Mouse (Mus musculus) neural tube, embryonic 15.5 days (tissue): ENCODE measurements around the gene Terb2. TPM values are rescaled to one million over a fixed set of nuclear protein-coding genes. Genes with fewer than 3 reads are reported as not detected.

Experiments
- ATAC-seq: fragments of 200-750 bp; cut with Nextera tagmentation; 2 replicates; pipeline ENCODE4 v1.8.0; 2017; ENCODE audit warnings: mild to moderate bottlenecking, moderate TSS enrichment, moderate library complexity; ENCODE audit not compliant: low FRiP score
- H3K27ac ChIP-seq: fragments of 300-500 bp; sonication (generic); replicated peaks from 2 replicates; pipeline ENCODE4 v1.5.1; 2015; ENCODE audit warnings: mild to moderate bottlenecking, inconsistent platforms
- H3K27me3 ChIP-seq: fragments of 300-500 bp; sonication (generic); replicated peaks from 2 replicates; pipeline ENCODE4 v1.6.1; 2015; ENCODE audit warnings: inconsistent platforms
- H3K36me3 ChIP-seq: fragments of 300-500 bp; sonication (generic); 2 replicates; pipeline ENCODE4 v1.6.1; 2015; ENCODE audit warnings: inconsistent platforms
- H3K4me1 ChIP-seq: fragments of 300-500 bp; sonication (generic); 2 replicates; pipeline ENCODE4 v1.6.1; 2015; ENCODE audit warnings: inconsistent platforms
- H3K4me2 ChIP-seq: fragments of 300-500 bp; sonication (generic); 2 replicates; pipeline ENCODE4 v1.6.1; 2015; ENCODE audit warnings: inconsistent platforms, mild to moderate bottlenecking, moderate library complexity
- H3K4me3 ChIP-seq: fragments of 300-500 bp; sonication (generic); replicated peaks from 2 replicates; pipeline ENCODE4 v1.5.1; 2015; ENCODE audit warnings: mild to moderate bottlenecking, inconsistent platforms
- H3K9ac ChIP-seq: fragments of 300-500 bp; sonication (generic); replicated peaks from 2 replicates; pipeline ENCODE4 v1.6.1; 2015; ENCODE audit warnings: mild to moderate bottlenecking, inconsistent platforms
- H3K9me3 ChIP-seq: fragments of 300-500 bp; sonication (generic); replicated peaks from 2 replicates; pipeline ENCODE4 v1.6.1; 2016; ENCODE audit warnings: inconsistent platforms
- WGBS: fragments of 180-500 bp; shearing (Covaris S2); methylation state at CpG from one replicate; pipeline ENCODE4 v1.1.7; 2015; ENCODE audit warnings: mixed read lengths; 5-methylcytosine and 5-hydroxymethylcytosine counted together
- polyA plus RNA-seq: library from polyadenylated mRNA; unstranded; fragments of >200 nt; fragmentation: Nextera tagmentation; extraction: Ambion mirVana; gene quantifications from 2 replicates; pipeline ENCODE4 v1.2.1, GENCODE M21; 2015

Terb2 gene
- polyA plus RNA-seq, 1 experiment from 2014 or later, result not detected

GRCm38 (mm10) chr2:122163430-122164195 is 22.5 kb upstream of the Terb2 start:
- Histone ChIP-seq H3K27ac (no peak overlapping the region), H3K4me3 (no peak overlapping the region), H3K9me3 (no peaks in the 10 kb centered on the region), H3K4me2 (no peak overlapping the region), H3K27me3 (no peaks in the 10 kb centered on the region), H3K9ac (no peak overlapping the region), H3K4me1 (no peaks in the 10 kb centered on the region), H3K36me3 (no peaks in the 10 kb centered on the region)
- no peak for ATAC-seq
- WGBS, result 84% methylated on average over 13 of the region's 13 CpGs

- no peaks in the 10 kb centered on the region for H3K36me3 ChIP-seq
- 86% methylated on average over 11 of the region's 11 CpGs for WGBS
- H3K4me3 ChIP-seq, result no peak overlapping the region
- H3K9ac ChIP-seq, result no peak overlapping the region
- no peaks in the 10 kb centered on the region for H3K4me1 ChIP-seq
- no peak for ATAC-seq
- no peaks in the 10 kb centered on the region for H3K9me3 ChIP-seq
- no peak overlapping the region for H3K27ac ChIP-seq
- no peaks in the 10 kb centered on the region for H3K27me3 ChIP-seq
- H3K4me2 ChIP-seq, result no peak overlapping the region
Observed at GRCm38 (mm10) chr2:122164293-122164692, 21.8 kb upstream of the Terb2 start.

- no peak overlapping the region for H3K27ac ChIP-seq
- no peaks in the 10 kb centered on the region for H3K9me3 ChIP-seq
- no peaks in the 10 kb centered on the region for H3K27me3 ChIP-seq
- H3K9ac ChIP-seq, result no peak overlapping the region
- 89% methylated on average over 6 of the region's 6 CpGs for WGBS
- no peaks in the 10 kb centered on the region for H3K36me3 ChIP-seq
- H3K4me2 ChIP-seq, result no peak overlapping the region
- no peaks in the 10 kb centered on the region for H3K4me1 ChIP-seq
- H3K4me3 ChIP-seq, result no peak overlapping the region
- ATAC-seq, result no peak
Observed at GRCm38 (mm10) chr2:122171292-122171691, 14.8 kb upstream of the Terb2 start.

GRCm38 (mm10) chr2:122172188-122172587 is 13.9 kb upstream of the Terb2 start:
- ATAC-seq, result no peak
- Histone ChIP-seq H3K4me3 (no peak overlapping the region), H3K4me1 (no peaks in the 10 kb centered on the region), H3K27me3 (no peaks in the 10 kb centered on the region), H3K4me2 (no peak overlapping the region), H3K9ac (no peak overlapping the region), H3K27ac (no peak overlapping the region), H3K36me3 (no peaks in the 10 kb centered on the region), H3K9me3 (no peaks in the 10 kb centered on the region)
- WGBS, result 94% methylated on average over 2 of the region's 2 CpGs

GRCm38 (mm10) chr2:122180051-122180822 is 5.8 kb upstream of the Terb2 start:
- H3K9ac ChIP-seq, result no peak overlapping the region
- H3K4me1 ChIP-seq, result no peaks in the 10 kb centered on the region
- no peak overlapping the region for H3K4me2 ChIP-seq
- H3K27me3 ChIP-seq, result no peaks in the 10 kb centered on the region
- H3K27ac ChIP-seq, result no peak overlapping the region
- no peaks in the 10 kb centered on the region for H3K9me3 ChIP-seq
- 69% methylated on average over 8 of the region's 8 CpGs for WGBS
- no peak for ATAC-seq
- H3K36me3 ChIP-seq, result no peaks in the 10 kb centered on the region
- H3K4me3 ChIP-seq, result no peak overlapping the region

GRCm38 (mm10) chr2:122185086-122185485 is 986 bp upstream of the Terb2 start:
- Histone ChIP-seq H3K27me3 (no peaks in the 10 kb centered on the region), H3K4me3 (no peak overlapping the region), H3K9me3 (no peaks in the 10 kb centered on the region), H3K4me1 (no peaks in the 10 kb centered on the region), H3K9ac (no peak overlapping the region), H3K27ac (no peak overlapping the region), H3K4me2 (no peak overlapping the region), H3K36me3 (no peaks in the 10 kb centered on the region)
- ATAC-seq, result no peak
- WGBS, result 88% methylated on average over 4 of the region's 4 CpGs

- 94% methylated on average over 3 of the region's 3 CpGs for WGBS
- Histone ChIP-seq H3K27me3 (no peaks in the 10 kb centered on the region), H3K27ac (no peak overlapping the region), H3K4me2 (no peak overlapping the region), H3K9me3 (no peaks in the 10 kb centered on the region), H3K4me3 (no peak overlapping the region), H3K9ac (no peak overlapping the region), H3K4me1 (no peaks in the 10 kb centered on the region), H3K36me3 (no peaks in the 10 kb centered on the region)
- no peak for ATAC-seq
Observed at GRCm38 (mm10) chr2:122186751-122187150, 679 bp downstream of the Terb2 start.

GRCm38 (mm10) chr2:122191849-122192248 is 5.8 kb downstream of the Terb2 start:
- H3K4me1 ChIP-seq, result no peaks in the 10 kb centered on the region
- no peaks in the 10 kb centered on the region for H3K27me3 ChIP-seq
- H3K36me3 ChIP-seq, result no peaks in the 10 kb centered on the region
- no peak for ATAC-seq
- 84% methylated on average over 3 of the region's 3 CpGs for WGBS
- H3K27ac ChIP-seq, result no peak overlapping the region
- H3K9me3 ChIP-seq, result no peaks in the 10 kb centered on the region
- H3K4me3 ChIP-seq, result no peak overlapping the region
- no peak overlapping the region for H3K4me2 ChIP-seq
- H3K9ac ChIP-seq, result no peak overlapping the region

GRCm38 (mm10) chr2:122194509-122194929 is 8.4 kb downstream of the Terb2 start:
- WGBS, result 57% methylated on average over 1 of the region's 1 CpGs
- no peak overlapping the region for H3K9ac ChIP-seq
- H3K27me3 ChIP-seq, result no peaks in the 10 kb centered on the region
- H3K27ac ChIP-seq, result no peak overlapping the region
- no peaks in the 10 kb centered on the region for H3K4me1 ChIP-seq
- H3K36me3 ChIP-seq, result no peaks in the 10 kb centered on the region
- H3K4me3 ChIP-seq, result no peak overlapping the region
- H3K4me2 ChIP-seq, result no peak overlapping the region
- peak; percentile 85 for ATAC-seq
- no peaks in the 10 kb centered on the region for H3K9me3 ChIP-seq

- ATAC-seq, result no peak
- no peak overlapping the region for H3K9ac ChIP-seq
- no peak overlapping the region for H3K4me3 ChIP-seq
- H3K36me3 ChIP-seq, result no peaks in the 10 kb centered on the region
- WGBS, result 82% methylated on average over 1 of the region's 1 CpGs
- H3K9me3 ChIP-seq, result no peaks in the 10 kb centered on the region
- H3K27me3 ChIP-seq, result no peaks in the 10 kb centered on the region
- no peaks in the 10 kb centered on the region for H3K4me1 ChIP-seq
- H3K27ac ChIP-seq, result no peak overlapping the region
- H3K4me2 ChIP-seq, result no peak overlapping the region
Observed at GRCm38 (mm10) chr2:122201501-122201900, 15.4 kb downstream of the Terb2 start.

- H3K4me3 ChIP-seq, result no peak overlapping the region
- 74% methylated on average over 2 of the region's 2 CpGs for WGBS
- H3K9me3 ChIP-seq, result no peaks in the 10 kb centered on the region
- H3K9ac ChIP-seq, result no peak overlapping the region
- ATAC-seq, result no peak
- no peak overlapping the region for H3K4me2 ChIP-seq
- no peaks in the 10 kb centered on the region for H3K4me1 ChIP-seq
- H3K27ac ChIP-seq, result no peak overlapping the region
- no peaks in the 10 kb centered on the region for H3K27me3 ChIP-seq
- H3K36me3 ChIP-seq, result no peaks in the 10 kb centered on the region
Observed at GRCm38 (mm10) chr2:122206440-122207107, 20.5 kb downstream of the Terb2 start.
